Mouse (Mus musculus) CH12.LX (cell line): ENCODE data around the gene Nebl. TPM values are rescaled to one million over a fixed set of nuclear protein-coding genes. Genes with fewer than 3 reads are reported as not detected.

Experiments used
- DNase-seq: peaks from one replicate; pipeline ENCODE4 v3.0.0-alpha.2; 2013; ENCODE audit errors: extremely low read depth
- H3K27ac ChIP-seq: 2 replicates; pipeline ENCODE4 v1.5.1; 2012; ENCODE audit warnings: low read depth, mild to moderate bottlenecking, control low read depth, moderate library complexity; ENCODE audit not compliant: insufficient read depth
- H3K27me3 ChIP-seq: replicated peaks from 2 replicates; pipeline ENCODE3; 2012; ENCODE audit warnings: inconsistent platforms
- H3K36me3 ChIP-seq, 2 experiments: replicated peaks in 1 of 2; 2 replicates each; pipeline versions ENCODE3 to v1.6.1; 2012; ENCODE audit warnings: inconsistent platforms in 1 of 2, low read length in 1 of 2, mild to moderate bottlenecking in 1 of 2, mixed read lengths in 1 of 2, moderate library complexity in 1 of 2; ENCODE audit not compliant: control insufficient read depth in 1 of 2, insufficient read depth in 1 of 2
- H3K4me1 ChIP-seq, 2 experiments: 2 replicates each; pipeline ENCODE4 v1.6.1; 2012; ENCODE audit warnings: inconsistent platforms in 1 of 2, moderate library complexity in 1 of 2; ENCODE audit not compliant: insufficient read depth in 2 of 2, control insufficient read depth in 1 of 2
- H3K4me2 ChIP-seq: 2 replicates; pipeline ENCODE4 v1.6.1; 2012; ENCODE audit warnings: low read depth, mild to moderate bottlenecking, control low read depth; ENCODE audit not compliant: poor library complexity, insufficient read depth, severe bottlenecking
- H3K4me3 ChIP-seq, 3 experiments: fragments of 150-350 bp in 1 of 3; sonication (generic) in 1 of 3; replicated peaks in 1 of 3; 2 replicates each; pipeline versions ENCODE3 to v1.5.1; 2011 to 2012; ENCODE audit warnings: low read depth in 2 of 3, low read length in 2 of 3, mild to moderate bottlenecking in 2 of 3, moderate library complexity in 2 of 3, control low read depth in 1 of 3, improper control_type of control experiment in 1 of 3, inconsistent platforms in 1 of 3, mixed read lengths in 1 of 3; ENCODE audit not compliant: poor library complexity in 1 of 3
- H3K79me2 ChIP-seq: replicated peaks from 2 replicates; pipeline ENCODE4 v1.6.1; 2012; ENCODE audit warnings: mild to moderate bottlenecking, moderate library complexity; ENCODE audit not compliant: control insufficient read depth, poor library complexity, insufficient read depth, severe bottlenecking; ENCODE audit errors: extremely low read depth
- H3K9ac ChIP-seq: 2 replicates; pipeline ENCODE4 v1.6.1; 2012; ENCODE audit warnings: low read depth, mild to moderate bottlenecking, control low read depth, moderate library complexity; ENCODE audit not compliant: insufficient read depth
- H3K9me3 ChIP-seq: replicated peaks from 2 replicates; pipeline ENCODE3; 2012; ENCODE audit warnings: low read length, inconsistent platforms, mixed read lengths
- BHLHE40 ChIP-seq: IDR thresholded peaks from 2 replicates; pipeline ENCODE4 v1.6.1; 2011; ENCODE audit warnings: mild to moderate bottlenecking, low read depth, low read length, improper control_type of control experiment
- CHD1 ChIP-seq: IDR thresholded peaks from 2 replicates; pipeline ENCODE4 v1.6.1; 2012; ENCODE audit warnings: low read depth, low read length, improper control_type of control experiment, inconsistent platforms
- ELF1 ChIP-seq: IDR thresholded peaks from 2 replicates; pipeline ENCODE4 v1.6.1; 2014; ENCODE audit warnings: low read depth, mild to moderate bottlenecking, inconsistent platforms, low read length, improper control_type of control experiment
- HCFC1 ChIP-seq: IDR thresholded peaks from 2 replicates; pipeline ENCODE4 v1.6.1; 2012; ENCODE audit warnings: low read depth, mild to moderate bottlenecking, inconsistent platforms, low read length, improper control_type of control experiment
- IRF4 ChIP-seq: IDR thresholded peaks from 2 replicates; pipeline ENCODE4 v1.6.1; 2014; ENCODE audit warnings: low read depth, mild to moderate bottlenecking, inconsistent platforms, low read length, improper control_type of control experiment
- KAT2A ChIP-seq: IDR thresholded peaks from 2 replicates; pipeline ENCODE4 v1.6.1; 2012; ENCODE audit warnings: low read length, improper control_type of control experiment, inconsistent platforms; ENCODE audit not compliant: insufficient replicate concordance
- MAX ChIP-seq: IDR thresholded peaks from 2 replicates; pipeline ENCODE4 v1.6.1; 2011; ENCODE audit warnings: low read length, improper control_type of control experiment
- MYC ChIP-seq: IDR thresholded peaks from 2 replicates; pipeline ENCODE4 v1.6.1; 2011; ENCODE audit warnings: low read depth, mild to moderate bottlenecking, improper control_type of control experiment, low read length
- NELFE ChIP-seq: IDR thresholded peaks from 2 replicates; pipeline ENCODE4 v1.6.1; 2011; ENCODE audit warnings: low read depth, low read length, improper control_type of control experiment
- PAX5 ChIP-seq: IDR thresholded peaks from 2 replicates; pipeline ENCODE4 v1.6.1; 2012; ENCODE audit warnings: low read length, inconsistent platforms, mixed read lengths
- POLR2A ChIP-seq: IDR thresholded peaks from 2 replicates; pipeline ENCODE4 v1.6.1; 2011; ENCODE audit warnings: low read depth, mild to moderate bottlenecking, improper control_type of control experiment, low read length
- POLR2AphosphoS2 ChIP-seq: IDR thresholded peaks from 2 replicates; pipeline ENCODE4 v1.6.1; 2011; ENCODE audit warnings: low read depth, low read length, improper control_type of control experiment
- RCOR1 ChIP-seq: conservative IDR thresholded peaks from 2 replicates; pipeline ENCODE4 v1.6.1; 2012; ENCODE audit warnings: low read depth, mild to moderate bottlenecking, inconsistent platforms, low read length, improper control_type of control experiment
- USF1 ChIP-seq: IDR thresholded peaks from 2 replicates; pipeline ENCODE4 v1.6.1; 2014; ENCODE audit warnings: low read depth, mild to moderate bottlenecking, inconsistent platforms, low read length, improper control_type of control experiment
- ZKSCAN1 ChIP-seq: IDR thresholded peaks from 2 replicates; pipeline ENCODE4 v1.6.1; 2012; ENCODE audit warnings: low read depth, inconsistent platforms, low read length, improper control_type of control experiment, borderline replicate concordance
- ZMIZ1 ChIP-seq: IDR thresholded peaks from 2 replicates; pipeline ENCODE4 v1.6.1; 2012; ENCODE audit warnings: low read depth, mild to moderate bottlenecking, inconsistent platforms, low read length, improper control_type of control experiment
- ZNF384 ChIP-seq: IDR thresholded peaks from 2 replicates; pipeline ENCODE4 v1.6.1; 2012; ENCODE audit warnings: low read depth, low read length, improper control_type of control experiment, inconsistent platforms
- dilution Hi-C: fragments of 300-500 bp; cut with MboI; formaldehyde crosslinking; loops from 2 replicates; pipeline ENCODE4 v1.14.3; 2020; ENCODE audit warnings: low sequenced_read_pairs; ENCODE audit not compliant: extremely low pct_unique_long_range_greater_than_20kb, extremely low pct_ligation_motif_present
- in situ Hi-C: fragments of 300-500 bp; cut with MboI; formaldehyde crosslinking; loops from 3 replicates; pipeline ENCODE4 v1.14.3; 2019; ENCODE audit warnings: low sequenced_read_pairs, low pct_ligation_motif_present, low pct_unique_long_range_greater_than_20kb, mixed read lengths
- polyA plus RNA-seq: library from polyadenylated mRNA; unstranded; fragments of >175 nt; gene quantifications from 2 replicates; pipeline ENCODE4 v1.2.1, GENCODE M21; 2012; ENCODE audit warnings: low read depth; ENCODE audit not compliant: insufficient read length
- total RNA-seq, 2 experiments: library from RNA; depleted of rRNA; stranded (reverse); fragments of 300-350 nt in 1 of 2; fragments of >200 nt in 1 of 2; gene quantifications; 2 replicates each; pipeline ENCODE4 v1.2.3; 2012 to 2014

The Nebl gene
- total and polyA plus RNA-seq, 3 experiments: 12.6 to 113 (median 46.4) TPM

DNA sequence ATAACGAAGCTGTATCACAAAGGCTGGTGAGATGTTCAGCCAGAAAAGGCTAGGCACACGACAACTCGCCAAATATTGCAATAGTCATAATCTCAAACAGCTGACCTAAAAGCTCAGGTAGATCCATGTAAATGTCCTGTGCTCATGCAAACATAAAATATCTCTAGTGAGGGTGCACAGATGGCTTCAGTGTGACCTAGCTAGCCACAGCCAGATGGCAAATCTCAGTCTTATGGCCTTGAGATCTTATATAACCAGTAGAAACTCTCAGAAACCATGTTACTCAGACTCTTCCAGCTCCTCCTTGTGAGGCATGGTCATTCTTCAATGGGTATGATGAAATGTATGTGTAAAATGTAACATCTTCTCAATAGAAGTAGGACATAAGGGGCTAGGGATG lies 230.2 kb downstream of the Nebl start:
- H3K27ac ChIP-seq: no peak overlapping the region
- peaks cover 7% of the 10 kb centered on the region for H3K9me3 ChIP-seq
- H3K4me3 ChIP-seq: no peak overlapping the region
- no peaks in the 10 kb centered on the region for H3K27me3 ChIP-seq
- dilution Hi-C loops (no loop called here), in situ Hi-C loops (no loop called here)
- TF ChIP-seq PAX5 (no peak), ELF1 (no peak), NELFE (no peak), ZKSCAN1 (no peak), MYC (no peak), HCFC1 (no peak), ZNF384 (no peak), IRF4 (no peak), CHD1 (no peak), RCOR1 (no peak), POLR2AphosphoS2 (no peak), ZMIZ1 (no peak), MAX (no peak), KAT2A (no peak)
- DNase-seq: no peak
- no peak overlapping the region for H3K4me2 ChIP-seq
- peaks cover 0 to 7% of the 10 kb centered on the region in 2 experiments; a peak in 1 of 4 replicates for H3K4me1 ChIP-seq
- no peaks in the 10 kb centered on the region for H3K79me2 ChIP-seq
- H3K9ac ChIP-seq: no peak overlapping the region
- no peaks in the 10 kb centered on the region for H3K36me3 ChIP-seq

DNA sequence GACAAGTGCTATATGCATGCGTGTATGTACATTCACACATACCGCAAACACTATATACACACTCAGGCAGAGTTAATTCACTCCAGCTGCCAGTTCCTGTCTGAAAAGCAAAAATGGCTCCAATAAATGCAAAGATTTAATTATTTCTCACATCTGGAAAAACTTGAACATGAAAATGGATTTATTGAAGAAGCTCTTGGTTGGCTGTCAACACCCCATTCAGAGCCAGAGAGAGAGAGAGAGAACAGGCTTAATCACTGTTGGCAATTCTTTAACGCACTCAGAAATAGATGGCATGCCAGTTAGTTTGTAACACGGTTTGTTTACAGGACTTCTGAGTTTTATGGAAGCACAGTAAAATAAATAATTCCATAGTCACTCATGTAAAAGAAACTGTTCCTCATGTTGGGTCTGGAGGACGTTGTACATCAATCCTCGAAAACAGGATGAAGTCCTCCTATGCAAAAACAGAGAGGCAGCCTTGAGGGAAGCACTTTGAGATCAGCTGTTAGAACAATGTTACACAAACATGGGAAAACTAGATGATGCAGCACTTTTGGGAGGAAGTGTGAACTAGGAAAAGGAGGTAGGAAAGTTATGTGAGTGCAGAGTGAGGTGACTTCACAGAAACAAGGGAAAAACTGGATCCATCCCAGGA lies 265.6 kb downstream of the Nebl start:
- Histone ChIP-seq H3K4me1 (no peaks in the 10 kb centered on the region), H3K27ac (no peak overlapping the region), H3K4me3 (no peak overlapping the region), H3K79me2 (no peaks in the 10 kb centered on the region), H3K27me3 (no peaks in the 10 kb centered on the region), H3K9me3 (no peaks in the 10 kb centered on the region), H3K9ac (no peak overlapping the region), H3K4me2 (no peak overlapping the region), H3K36me3 (no peaks in the 10 kb centered on the region)
- in situ Hi-C loops (no loop called here), dilution Hi-C loops (no loop called here)
- TF ChIP-seq BHLHE40 (no peak), POLR2A (no peak), ZNF384 (no peak), POLR2AphosphoS2 (no peak), USF1 (no peak)
- no peak for DNase-seq
